20 mouse cellular contexts compared by ENCODE assay signal in genomic region chr1:181467321-181467670, GRCm38 (mm10). TPM values are rescaled to one million over a fixed set of nuclear protein-coding genes. Genes with fewer than 3 reads are reported as not detected.
A peak's percentile ranks its signal among the peaks of the same experiment; 100 is the strongest.
DNase-seq lines count a peak whose midpoint lies in the region; ATAC-seq and TF ChIP-seq lines count a peak whose summit lies in the region.
"Had no signal": no experiment of that assay in that cellular context is flagged by ENCODE, and none has a peak within 500 bp of the region (broad histone marks: within the 10 kb centered on the region; RNA-seq: fewer than 3 reads in every experiment).

No protein-coding gene starts in this region.

- H3K36me3 ChIP-seq in heart, embryonic 13.5 days, result peaks cover 5% of the 10 kb centered on the region; the same call in 1 of the 2 replicates
- H3K36me3 ChIP-seq in heart, postnatal 0 days (replicated peaks; ENCODE audit: control insufficient read depth, insufficient read depth, low read length), result no peaks in the 10 kb centered on the region
- no peaks in the 10 kb centered on the region for H3K36me3 ChIP-seq in liver, postnatal 0 days (replicated peaks; ENCODE audit: insufficient read depth, low read length)
- H3K36me3 ChIP-seq: embryonic facial prominence, embryonic 13.5 days; forebrain, embryonic 12.5 days; intestine, embryonic 15.5 days had no signal

- TF ChIP-seq EP300 in heart, postnatal 0 days (IDR thresholded peaks at IDR 0.05; ENCODE audit: low read depth), result no peak
- no peak for TF ChIP-seq EP300 in liver, postnatal 0 days (IDR thresholded peaks at IDR 0.05; ENCODE audit: low read depth)

- no peak overlapping the region for H3K9ac ChIP-seq in heart, embryonic 13.5 days
- H3K9ac ChIP-seq in heart, postnatal 0 days (replicated peaks; ENCODE audit: low read depth, low read length), result no peak overlapping the region
- H3K9ac ChIP-seq in liver, postnatal 0 days (replicated peaks), result no peak overlapping the region
- H3K9ac ChIP-seq: embryonic facial prominence, embryonic 13.5 days; forebrain, embryonic 12.5 days; hindbrain, embryonic 14.5 days; intestine, embryonic 15.5 days had no signal

- H3K4me1 ChIP-seq in heart, embryonic 13.5 days, result peaks cover 25% of the 10 kb centered on the region
- H3K4me1 ChIP-seq in heart, postnatal 0 days (ENCODE audit: control insufficient read depth, insufficient read depth), result peaks cover 16% of the 10 kb centered on the region
- H3K4me1 ChIP-seq in liver, postnatal 0 days (ENCODE audit: insufficient read depth), result 0 out of 2 replicates have a peak, but pooled peaks cover 13% of the 10 kb centered on the region
- H3K4me1 ChIP-seq: forebrain, embryonic 12.5 days had no signal

- no peak for TF ChIP-seq CTCF in heart, postnatal 0 days (IDR thresholded peaks at IDR 0.05; ENCODE audit: low read depth)
- no peak for TF ChIP-seq CTCF in liver, postnatal 0 days (IDR thresholded peaks at IDR 0.05; ENCODE audit: low read depth)

- peak overlapping the region; percentile 57 for H3K4me2 ChIP-seq in heart, embryonic 13.5 days
- H3K4me2 ChIP-seq in heart, postnatal 0 days (ENCODE audit: low read depth, low read length), result peak overlapping the region; percentile 48
- H3K4me2 ChIP-seq in liver, postnatal 0 days (ENCODE audit: low read depth, low read length), result no peak overlapping the region
- H3K4me2 ChIP-seq: embryonic facial prominence, embryonic 13.5 days; forebrain, embryonic 12.5 days; hindbrain, embryonic 14.5 days; intestine, embryonic 15.5 days had no signal

- no peak for DNase-seq in heart, adult 18-20 months
- no peak for DNase-seq in heart, postnatal 0 days (ENCODE audit: low spot score)
- no peak for DNase-seq in heart, postnatal 4 days
- DNase-seq in liver, postnatal 0 days, result no peak
- DNase-seq in liver, result no peak
- DNase-seq: adrenal gland, adult 2 months; adrenal gland, postnatal 25 days; cerebellum, adult 18-20 months; cerebellum, adult 9-11 months; gastrocnemius, postnatal 10 days; kidney, adult 18-20 months had no signal

- peaks cover 15% of the 10 kb centered on the region for H3K9me3 ChIP-seq in heart, embryonic 13.5 days
- H3K9me3 ChIP-seq in heart, postnatal 0 days (replicated peaks; ENCODE audit: control insufficient read depth, low read length), result peaks cover 14% of the 10 kb centered on the region
- no peaks in the 10 kb centered on the region; the same call in 1 of the 2 replicates for H3K9me3 ChIP-seq in liver, postnatal 0 days (ENCODE audit: low read length)
- H3K9me3 ChIP-seq: intestine, embryonic 15.5 days had no signal

- H3K27ac ChIP-seq in heart, embryonic 13.5 days (replicated peaks), result peak overlapping the region; percentile 61
- H3K27ac ChIP-seq in heart, postnatal 0 days (ENCODE audit: low read depth), result no peak overlapping the region
- no peak overlapping the region for H3K27ac ChIP-seq in liver, postnatal 0 days (ENCODE audit: low read depth)
- H3K27ac ChIP-seq: embryonic facial prominence, embryonic 13.5 days; forebrain, embryonic 12.5 days; hindbrain, embryonic 14.5 days; intestine, embryonic 15.5 days had no signal

- WGBS in heart, embryonic 13.5 days, result 85% methylated on average over 6 of the region's 6 CpGs
- 86% methylated on average over 6 of the region's 6 CpGs for WGBS in heart, postnatal 0 days
- WGBS in liver, postnatal 0 days (ENCODE audit: insufficient replicate concordance), result 60% methylated on average over 6 of the region's 6 CpGs

- no peak for ATAC-seq in heart, embryonic 13.5 days (ENCODE audit: extremely low read depth, insufficient number of reproducible peaks, low FRiP score, low TSS enrichment)
- no peak for ATAC-seq in heart, postnatal 0 days (ENCODE audit: insufficient read depth, low read depth)
- ATAC-seq in liver, postnatal 0 days, result peak; percentile 66

- peak overlapping the region; percentile 16; the same call in 1 of the 2 replicates for H3K4me3 ChIP-seq in heart, embryonic 13.5 days
- no peak overlapping the region for H3K4me3 ChIP-seq in heart, postnatal 0 days (ENCODE audit: low read depth, low read length)
- no peak overlapping the region for H3K4me3 ChIP-seq in liver, postnatal 0 days (ENCODE audit: low read depth, low read length)
- H3K4me3 ChIP-seq: embryonic facial prominence, embryonic 13.5 days; forebrain, embryonic 12.5 days; intestine, embryonic 15.5 days had no signal

- 0 out of 2 replicates have a peak, but pooled peaks cover 4% of the 10 kb centered on the region for H3K27me3 ChIP-seq in heart, embryonic 13.5 days (replicated peaks)
- no peaks in the 10 kb centered on the region for H3K27me3 ChIP-seq in heart, postnatal 0 days (ENCODE audit: control insufficient read depth, insufficient read depth, low read length)
- no peaks in the 10 kb centered on the region for H3K27me3 ChIP-seq in liver, postnatal 0 days (ENCODE audit: insufficient read depth, low read length)
- H3K27me3 ChIP-seq: embryonic facial prominence, embryonic 13.5 days; forebrain, embryonic 12.5 days; intestine, embryonic 15.5 days had no signal

RNA-seq across cellular contexts. Expression of gene Ccdc121, which starts 44.0 kb away (rescaled TPM):
- polyA plus RNA-seq in heart, embryonic 13.5 days (2015; fragmentation: Nextera tagmentation; extraction: Ambion mirVana), result 0.20 and 0.28 TPM in 2 replicates
- total RNA-seq in heart, adult 18-20 months (2021), result not detected
- total RNA-seq in heart, postnatal 0 days (2014; rRNA removed; ENCODE audit: low replicate concordance), result not detected in 2 replicates
- polyA plus RNA-seq in heart, postnatal 0 days (2015; fragmentation: Nextera tagmentation; extraction: Ambion mirVana), result 0.16 and 0.22 TPM in 2 replicates
- not detected for total RNA-seq in heart, postnatal 4 days (2021)
- polyA plus RNA-seq in liver, postnatal 0 days (2015; fragmentation: Nextera tagmentation; extraction: Ambion mirVana), result not detected in 2 replicates
- total RNA-seq: adrenal gland, adult 2 months; adrenal gland, postnatal 25 days; ES-E14; gastrocnemius, postnatal 10 days; gastrocnemius, postnatal 4 days; heart, postnatal 36 days had no signal
- polyA plus RNA-seq: adrenal gland, adult 2 months; embryonic facial prominence, embryonic 13.5 days; forebrain, embryonic 12.5 days; forebrain, embryonic 16.5 days; intestine, embryonic 15.5 days had no signal
